Mouse (Mus musculus) spleen, adult 12 weeks (tissue): ENCODE measurements around the gene Hid1.

ENCODE experiments used
- DNase-seq: peaks from one replicate; pipeline ENCODE4 v3.0.0; 2022; ENCODE audit warnings: low spot score

Hid1 gene

GRCm38 (mm10) chr11:115374695-115375425 lies 7.3 kb upstream of the Hid1 start:
- no peak for DNase-seq

GRCm38 (mm10) chr11:115373805-115374694 lies 6.5 kb upstream of the Hid1 start:
- no peak for DNase-seq

- DNase-seq: no peak
These were observed 5.2 kb upstream of the Hid1 start for GRCm38 (mm10) chr11:115372737-115373136.

DNA sequence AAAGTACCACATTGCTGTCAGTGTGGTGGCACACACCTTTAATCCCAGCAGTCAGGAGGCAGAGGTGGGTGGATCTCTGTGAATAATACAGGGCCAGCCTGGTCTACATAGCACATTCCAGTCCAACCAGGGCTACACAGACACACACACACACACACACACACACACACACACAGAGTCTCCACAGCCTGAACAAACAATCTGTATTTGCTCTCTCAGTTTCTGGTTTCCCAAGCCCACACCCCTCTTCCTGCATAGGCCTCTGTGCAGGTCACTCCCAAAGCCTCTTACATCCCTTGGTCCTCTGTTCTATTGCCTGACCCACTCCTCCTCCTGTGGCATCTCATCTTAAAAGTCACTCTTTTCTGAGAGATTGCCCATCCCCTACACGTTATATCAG lies 4.5 kb upstream of the Hid1 start:
- DNase-seq: no peak

- no peak for DNase-seq
These were observed 3.8 kb upstream of the Hid1 start for GRCm38 (mm10) chr11:115371354-115371753.

DNA sequence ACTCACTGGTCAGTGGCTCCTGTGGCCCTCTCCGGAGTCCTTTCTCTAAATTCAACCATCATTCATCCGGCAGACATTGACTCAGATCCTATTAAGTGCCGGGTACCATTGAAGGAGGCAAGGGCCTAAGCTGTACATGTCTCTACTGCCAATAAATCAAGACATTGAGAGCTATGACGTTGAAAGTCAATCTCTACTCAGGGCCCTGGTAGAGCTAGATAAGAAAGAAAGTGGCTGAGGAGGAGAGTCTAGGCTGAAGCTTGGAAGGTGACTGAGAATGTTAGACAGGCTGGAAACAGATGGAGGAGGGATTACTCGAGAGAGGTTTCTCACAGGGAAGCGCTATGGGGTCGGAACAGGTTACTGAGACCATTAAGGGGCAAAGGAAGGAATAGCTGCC lies 2.8 kb upstream of the Hid1 start:
- DNase-seq: no peak

DNA sequence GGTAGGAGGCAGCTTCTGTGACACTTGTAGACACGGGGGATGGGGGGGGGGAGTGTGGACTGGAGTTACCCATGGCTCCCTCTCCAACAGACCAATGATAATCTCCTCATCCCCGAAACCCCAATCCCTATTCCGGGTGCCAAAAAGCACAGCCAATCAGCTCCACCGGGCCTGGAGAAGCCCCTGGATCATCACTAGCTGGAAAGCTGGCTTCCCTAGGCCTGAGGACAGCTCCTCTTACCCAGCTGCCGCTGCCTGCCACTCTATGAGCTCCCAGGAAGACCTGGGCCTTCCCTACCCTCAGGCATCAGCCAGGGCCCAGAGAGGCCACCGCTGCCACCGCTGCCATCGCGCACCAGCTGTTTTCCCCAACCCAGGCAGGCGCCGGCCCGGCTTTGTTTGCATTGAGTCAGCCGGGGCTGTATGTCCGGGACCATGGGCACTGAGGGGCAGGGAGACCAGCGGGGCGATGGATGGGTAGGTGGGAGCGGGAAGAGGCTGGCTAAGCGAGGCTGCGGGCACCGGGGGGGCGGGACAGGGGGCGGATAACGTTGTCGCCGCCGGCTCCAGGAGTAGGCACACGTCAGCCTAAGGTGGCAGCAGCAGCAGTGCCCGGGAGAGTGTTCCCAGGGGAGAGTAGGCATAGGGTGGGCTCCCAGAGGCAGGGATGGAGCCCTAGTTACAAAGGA lies 706 bp downstream of the Hid1 start:
- no peak for DNase-seq

GRCm38 (mm10) chr11:115366039-115366705 lies 1.4 kb downstream of the Hid1 start:
- DNase-seq: no peak

GRCm38 (mm10) chr11:115364136-115364535 lies 3.4 kb downstream of the Hid1 start:
- no peak for DNase-seq

DNA sequence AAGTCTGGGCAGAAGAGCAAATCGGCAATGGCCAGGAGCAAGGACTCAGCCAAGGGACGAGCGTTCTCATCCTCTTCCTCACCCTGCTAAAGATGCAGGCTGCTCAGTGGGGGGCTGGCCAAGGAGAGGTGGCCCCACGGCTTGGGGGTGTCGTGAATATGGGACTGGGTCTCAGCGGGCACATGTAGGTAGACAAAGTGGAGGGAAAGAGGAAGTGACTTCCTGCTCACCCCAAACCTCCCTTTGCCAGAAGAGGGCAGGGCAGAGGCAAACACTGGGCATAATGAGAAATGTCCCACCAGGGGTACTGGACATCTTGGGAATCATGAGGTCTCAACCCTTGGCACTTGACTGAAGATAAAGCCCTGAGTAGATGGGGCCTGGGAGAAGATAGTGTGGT lies 7.8 kb downstream of the Hid1 start:
- no peak for DNase-seq

GRCm38 (mm10) chr11:115359293-115359692 lies 8.3 kb downstream of the Hid1 start:
- DNase-seq: no peak

- peak; percentile 43 for DNase-seq
These were observed 9.1 kb downstream of the Hid1 start for GRCm38 (mm10) chr11:115358468-115358867.

DNA sequence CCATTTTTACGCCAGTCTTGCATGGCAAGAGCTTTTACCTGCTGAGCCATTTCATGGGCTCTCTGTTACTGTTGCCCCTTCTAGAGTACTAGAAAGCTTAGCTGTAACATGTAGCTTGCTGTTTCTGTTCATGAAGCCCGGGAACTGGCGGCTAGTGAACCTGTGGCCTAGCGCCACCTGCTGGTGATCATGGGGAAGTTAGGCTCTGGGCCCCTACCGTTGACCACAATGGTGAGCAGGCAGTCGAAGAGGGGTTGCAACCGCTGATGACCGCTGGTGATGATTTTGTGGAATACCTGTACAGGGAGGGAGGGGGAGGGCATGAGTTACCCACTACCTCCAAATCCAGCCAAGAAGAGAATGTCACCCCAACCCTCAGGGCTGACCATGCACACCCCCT lies 13.4 kb downstream of the Hid1 start:
- DNase-seq: peak; percentile 48

DNA sequence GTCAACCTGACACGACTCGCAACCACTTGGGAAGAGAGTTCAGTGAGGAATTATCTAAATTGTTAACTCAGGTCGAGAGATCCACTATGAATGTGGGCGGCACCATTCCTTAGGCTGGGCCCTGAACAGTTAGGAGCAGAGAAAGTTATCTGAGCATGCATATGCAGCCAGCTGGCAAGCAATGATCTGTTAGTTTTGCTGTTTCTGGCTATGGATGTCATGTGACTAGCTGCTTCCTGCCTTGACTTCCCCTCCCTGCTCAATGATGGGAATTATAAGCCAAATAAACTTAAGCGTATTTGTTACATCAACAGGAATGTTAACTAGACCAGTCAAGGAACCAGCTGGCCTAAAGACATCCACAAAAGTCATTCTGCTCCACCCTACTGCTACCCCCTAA lies 14.2 kb downstream of the Hid1 start:
- no peak for DNase-seq

- DNase-seq: no peak
These were observed 17.6 kb downstream of the Hid1 start for GRCm38 (mm10) chr11:115349976-115350375.

GRCm38 (mm10) chr11:115348681-115349248 lies 18.8 kb downstream of the Hid1 start:
- no peak for DNase-seq

- no peak for DNase-seq
These were observed 22.0 kb downstream of the Hid1 start for GRCm38 (mm10) chr11:115345515-115345914.

- no peak for DNase-seq
These were observed 22.6 kb downstream of the Hid1 start for GRCm38 (mm10) chr11:115344967-115345366.

- no peak for DNase-seq
These were observed 25.7 kb downstream of the Hid1 start for GRCm38 (mm10) chr11:115341866-115342265.

- DNase-seq: no peak
These were observed 26.3 kb downstream of the Hid1 start for GRCm38 (mm10) chr11:115341246-115341645.

DNA sequence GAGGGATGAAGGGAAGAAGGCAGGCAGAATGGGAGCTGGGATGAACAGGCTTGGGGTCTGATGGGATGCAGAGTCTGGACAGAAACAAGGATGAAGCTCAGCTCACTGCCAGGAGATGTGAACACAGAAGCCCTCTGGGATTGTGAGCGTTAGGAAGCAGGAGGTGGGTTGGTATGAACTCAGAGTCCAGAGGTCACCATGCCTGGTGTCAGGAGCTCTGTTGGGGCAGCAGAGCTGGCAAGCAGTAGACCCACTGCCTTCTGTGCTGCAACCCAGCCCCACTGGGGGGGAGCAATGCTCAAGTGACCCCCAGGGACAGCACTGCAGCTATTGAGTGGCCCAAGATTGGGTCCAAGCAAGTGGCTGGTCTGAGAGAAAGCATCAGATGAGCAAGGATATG lies 29.7 kb downstream of the Hid1 start:
- DNase-seq: no peak

GRCm38 (mm10) chr11:115337350-115337749 lies 30.2 kb downstream of the Hid1 start:
- DNase-seq: no peak
